Mouse (Mus musculus) cerebellum, adult (tissue): ENCODE data around the gene Ncaph.
A peak's percentile ranks its signal among the peaks of the same experiment; 100 is the strongest.
"Not testable (repeated sequence)": the region's sequence is repeated elsewhere in the genome, so short reads cannot be mapped to it uniquely, and the experiment has no call there.

Experiments used
- ATAC-seq: cut with Nextera tagmentation; 2 replicates; pipeline ENCODE4 v1.9.2; 2017; ENCODE audit warnings: mild to moderate bottlenecking, moderate library complexity, mixed read lengths; ENCODE audit not compliant: insufficient number of reproducible peaks, low FRiP score, low TSS enrichment

Gene Ncaph

GRCm38 (mm10) chr2:127133621-127134461 lies at the start of gene Ncaph:
Gene Ncaph, minus strand, starts transcription at chr2:127133954.
- ATAC-seq: peak; percentile 86

- peak; percentile 100 for ATAC-seq
Observed at GRCm38 (mm10) chr2:127182598-127183381, 49.0 kb upstream of the Ncaph start.

- not testable (repeated sequence) for ATAC-seq
Observed at GRCm38 (mm10) chr2:127166261-127166660, 32.5 kb upstream of the Ncaph start.

GRCm38 (mm10) chr2:127165675-127166074 lies 31.9 kb upstream of the Ncaph start:
- no peak for ATAC-seq

- ATAC-seq: no peak
Observed at GRCm38 (mm10) chr2:127145699-127146098, 11.9 kb upstream of the Ncaph start.

GRCm38 (mm10) chr2:127143158-127144063 lies 9.7 kb upstream of the Ncaph start, which contains the start of gene Itpripl1:
Gene Itpripl1, minus strand, starts transcription at chr2:127143442.
- ATAC-seq: peak; percentile 66

- ATAC-seq: no peak
Observed at GRCm38 (mm10) chr2:127142577-127143157, 8.9 kb upstream of the Ncaph start.

GRCm38 (mm10) chr2:127142031-127142430 lies 8.3 kb upstream of the Ncaph start:
- no peak for ATAC-seq

GRCm38 (mm10) chr2:127140011-127140410 lies 6.3 kb upstream of the Ncaph start:
- ATAC-seq: no peak

GRCm38 (mm10) chr2:127139605-127140004 lies 5.9 kb upstream of the Ncaph start:
- ATAC-seq: no peak

- no peak for ATAC-seq
Observed at GRCm38 (mm10) chr2:127139094-127139493, 5.3 kb upstream of the Ncaph start.

- ATAC-seq: no peak
Observed at GRCm38 (mm10) chr2:127138449-127138848, 4.7 kb upstream of the Ncaph start.

- ATAC-seq: no peak
Observed at GRCm38 (mm10) chr2:127137838-127138420, 4.2 kb upstream of the Ncaph start.

GRCm38 (mm10) chr2:127136979-127137378 lies 3.2 kb upstream of the Ncaph start:
- ATAC-seq: no peak

- ATAC-seq: not testable (repeated sequence)
Observed at GRCm38 (mm10) chr2:127135255-127135654, 1.5 kb upstream of the Ncaph start.

- ATAC-seq: no peak
Observed at GRCm38 (mm10) chr2:127131353-127131752, 2.4 kb downstream of the Ncaph start.

- ATAC-seq: no peak
Observed at GRCm38 (mm10) chr2:127128926-127129325, 4.8 kb downstream of the Ncaph start.

- no peak for ATAC-seq
Observed at GRCm38 (mm10) chr2:127121591-127122235, 12.0 kb downstream of the Ncaph start.

GRCm38 (mm10) chr2:127108986-127109385 lies 24.8 kb downstream of the Ncaph start:
- ATAC-seq: no peak
